Mouse (Mus musculus) limb, embryonic 10.5 days (tissue): ENCODE results near the gene Tbc1d15. TPM values are rescaled to one million over a fixed set of nuclear protein-coding genes. Genes with fewer than 3 reads are reported as not detected.

Source experiments
- DNase-seq: peaks from one replicate; pipeline ENCODE4 v3.0.0-alpha.2; 2017; ENCODE audit warnings: low spot score
- H3K27ac ChIP-seq: fragments of 300-500 bp; sonication (generic); 2 replicates; pipeline ENCODE4 v1.5.1; 2016; ENCODE audit warnings: mild to moderate bottlenecking
- H3K27me3 ChIP-seq: fragments of 300-500 bp; sonication (generic); 2 replicates; pipeline ENCODE4 v1.6.1; 2016; ENCODE audit warnings: low read depth, mild to moderate bottlenecking; ENCODE audit not compliant: poor library complexity, severe bottlenecking
- H3K36me3 ChIP-seq: fragments of 300-500 bp; sonication (generic); 2 replicates; pipeline ENCODE4 v1.6.1; 2016; ENCODE audit warnings: mild to moderate bottlenecking, moderate library complexity
- H3K4me1 ChIP-seq: fragments of 300-500 bp; sonication (generic); 2 replicates; pipeline ENCODE4 v1.6.1; 2016
- H3K4me3 ChIP-seq: fragments of 300-500 bp; sonication (generic); 2 replicates; pipeline ENCODE4 v1.5.1; 2016; ENCODE audit warnings: mild to moderate bottlenecking, moderate library complexity
- H3K9me3 ChIP-seq: fragments of 300-500 bp; sonication (generic); replicated peaks from 2 replicates; pipeline ENCODE4 v1.6.1; 2016; ENCODE audit warnings: mild to moderate bottlenecking
- whole genome bisulfite sequencing: fragments of 180-500 bp; shearing (Covaris S2); methylation state at CpG from one replicate; pipeline ENCODE4 v1.1.7; 2016; 5-methylcytosine and 5-hydroxymethylcytosine counted together
- polyA plus RNA-seq: library from polyadenylated mRNA; unstranded; fragments of >200 nt; fragmentation: Nextera tagmentation; extraction: Ambion mirVana; gene quantifications from 2 replicates; pipeline ENCODE4 v1.2.1, GENCODE M21; 2016

The Tbc1d15 gene
- 51.7 and 57.6 TPM in 2 replicates for polyA plus RNA-seq

- Histone ChIP-seq H3K9me3 (no peaks in the 10 kb centered on the region), H3K27me3 (no peaks in the 10 kb centered on the region), H3K4me1 (peaks cover 34% of the 10 kb centered on the region), H3K27ac (peak within 1 kb of the TSS; percentile 91), H3K4me3 (peak within 1 kb of the TSS; percentile 97), H3K36me3 (no peaks in the 10 kb centered on the region)
- WGBS = under 1% methylated on average over 67 of the region's 67 CpGs
- DNase-seq = peak; percentile 99
Measured at GRCm38 (mm10) chr10:115251088-115251934, at the start of gene Tbc1d15. Gene Tbc1d15, minus strand, starts transcription at chr10:115251467.

GRCm38 (mm10) chr10:115298683-115299082 is 47.4 kb upstream of the Tbc1d15 start:
- Histone ChIP-seq H3K36me3 (peaks cover 68% of the 10 kb centered on the region), H3K27me3 (no peaks in the 10 kb centered on the region), H3K27ac (no peak overlapping the region), H3K4me3 (no peak overlapping the region), H3K9me3 (no peaks in the 10 kb centered on the region), H3K4me1 (no peaks in the 10 kb centered on the region)
- DNase-seq = no peak
- WGBS = 92% methylated on average over 4 of the region's 4 CpGs

DNA sequence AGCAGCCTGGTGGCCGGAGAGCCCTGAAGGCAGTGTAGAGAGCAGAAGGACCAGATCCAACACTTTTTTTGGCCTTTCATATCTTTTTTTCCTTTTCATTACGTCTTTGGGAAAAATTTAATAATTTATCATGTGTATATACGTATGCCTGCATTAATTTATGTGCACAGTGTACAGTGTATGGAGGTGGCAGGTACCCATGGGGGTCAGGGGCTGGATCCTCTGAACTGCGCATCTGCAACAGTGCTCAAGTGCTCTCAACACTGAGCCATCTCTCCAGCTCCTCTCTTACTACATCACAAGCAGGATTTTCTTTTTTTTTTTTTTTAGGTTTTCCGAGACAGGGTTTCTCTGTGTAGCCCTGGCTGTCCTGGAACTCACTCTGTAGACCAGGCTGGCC is 46.3 kb upstream of the Tbc1d15 start:
- peaks cover 72% of the 10 kb centered on the region for H3K36me3 ChIP-seq
- 87% methylated on average over 5 of the region's 5 CpGs for WGBS
- no peak overlapping the region for H3K27ac ChIP-seq
- H3K27me3 ChIP-seq = no peaks in the 10 kb centered on the region
- H3K9me3 ChIP-seq = no peaks in the 10 kb centered on the region
- DNase-seq = no peak
- H3K4me1 ChIP-seq = no peaks in the 10 kb centered on the region
- no peak overlapping the region for H3K4me3 ChIP-seq

DNA sequence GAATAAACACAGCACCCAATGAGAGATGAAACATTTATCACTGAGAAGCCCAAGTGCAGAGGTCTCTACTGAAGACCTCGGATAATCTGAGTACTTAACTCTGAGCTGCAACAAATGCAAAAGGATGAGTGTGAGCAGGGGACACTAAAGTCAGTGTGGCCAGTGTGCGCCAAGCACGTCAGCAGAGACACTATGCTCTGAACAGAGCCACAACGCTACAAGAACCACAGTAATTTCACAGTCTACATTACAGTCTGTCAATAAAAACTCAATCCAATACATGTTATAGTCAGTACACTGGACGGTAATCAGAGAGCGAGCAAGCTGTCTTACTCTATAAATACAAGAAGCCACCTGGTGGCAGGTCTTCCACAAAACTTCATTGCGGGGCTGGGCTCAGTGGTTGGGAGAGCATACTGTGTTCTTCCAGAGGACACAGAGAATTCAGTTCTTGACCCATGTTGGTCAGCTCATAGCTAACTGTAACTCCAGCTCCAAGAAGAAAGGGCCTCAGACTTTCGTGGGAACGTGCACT is 45.2 kb upstream of the Tbc1d15 start:
- 92% methylated on average over 9 of the region's 9 CpGs for WGBS
- no peak overlapping the region for H3K27ac ChIP-seq
- H3K4me3 ChIP-seq = no peak overlapping the region
- H3K36me3 ChIP-seq = peaks cover 79% of the 10 kb centered on the region
- H3K27me3 ChIP-seq = no peaks in the 10 kb centered on the region
- no peaks in the 10 kb centered on the region for H3K9me3 ChIP-seq
- DNase-seq = peak; percentile 26
- H3K4me1 ChIP-seq = no peaks in the 10 kb centered on the region

DNA sequence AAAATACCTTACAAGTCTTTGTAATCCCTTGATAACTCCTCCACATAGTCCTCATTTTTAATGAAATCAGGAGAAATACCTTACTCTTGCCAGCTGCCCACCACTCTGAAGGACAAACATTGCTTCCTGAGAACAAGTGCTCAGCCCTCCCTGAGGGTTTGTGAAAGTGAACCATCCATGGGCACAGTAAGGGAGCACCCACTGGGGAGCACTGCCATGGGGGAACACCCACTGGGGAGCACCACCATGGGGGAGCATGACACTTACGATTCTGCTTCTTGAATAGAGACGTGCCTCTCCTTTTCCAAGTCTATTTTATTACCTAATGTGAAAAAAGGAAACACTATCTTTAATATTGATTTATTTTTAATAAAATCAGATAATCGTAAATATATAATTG is 43.9 kb upstream of the Tbc1d15 start:
- H3K9me3 ChIP-seq = no peaks in the 10 kb centered on the region
- peak; percentile 25 for DNase-seq
- no peak overlapping the region for H3K4me3 ChIP-seq
- no peaks in the 10 kb centered on the region for H3K27me3 ChIP-seq
- 97% methylated on average over 3 of the region's 3 CpGs for WGBS
- no peak overlapping the region for H3K27ac ChIP-seq
- peaks cover 76% of the 10 kb centered on the region for H3K36me3 ChIP-seq
- no peaks in the 10 kb centered on the region for H3K4me1 ChIP-seq

DNA sequence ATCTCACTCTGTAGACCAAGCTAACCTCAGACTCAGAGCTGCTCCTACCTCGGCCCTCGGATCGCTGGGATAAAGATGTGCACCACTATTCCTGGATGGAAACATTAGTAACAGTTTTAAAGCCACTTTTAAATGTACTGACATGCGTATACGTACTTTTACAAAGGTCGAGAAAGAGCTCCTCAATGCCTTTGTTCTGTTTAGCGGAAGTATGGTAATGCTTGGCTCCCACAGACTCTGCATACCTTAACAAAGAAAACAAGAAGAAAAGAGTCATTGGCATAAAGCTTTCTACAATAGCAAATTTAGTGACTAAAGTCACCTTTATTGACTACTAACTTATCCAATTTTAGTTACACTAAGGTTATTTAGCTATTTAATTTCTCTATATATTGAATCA is 43.4 kb upstream of the Tbc1d15 start:
- H3K9me3 ChIP-seq = no peaks in the 10 kb centered on the region
- H3K4me1 ChIP-seq = no peaks in the 10 kb centered on the region
- H3K27ac ChIP-seq = no peak overlapping the region
- H3K4me3 ChIP-seq = no peak overlapping the region
- H3K36me3 ChIP-seq = peaks cover 76% of the 10 kb centered on the region
- 95% methylated on average over 7 of the region's 7 CpGs for WGBS
- H3K27me3 ChIP-seq = no peaks in the 10 kb centered on the region
- DNase-seq = no peak

DNA sequence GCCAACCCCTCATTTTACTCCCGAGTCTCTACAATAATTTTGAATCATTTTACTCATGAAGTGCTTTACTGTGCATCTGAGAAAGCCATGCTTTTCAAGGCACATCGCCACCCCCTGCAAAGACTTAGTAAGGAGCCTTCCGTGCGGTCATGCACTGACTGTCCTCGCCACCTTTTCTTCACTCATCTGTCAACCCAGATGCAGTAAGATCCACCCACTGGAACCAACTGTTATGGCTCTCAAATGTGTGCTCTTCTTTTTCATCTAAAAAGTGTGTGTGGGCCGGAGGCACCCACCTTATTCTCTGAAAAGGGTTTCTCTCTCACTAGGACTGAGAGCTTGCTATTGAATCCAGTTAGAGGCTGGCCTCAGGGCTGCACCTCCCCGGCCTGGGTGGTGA is 42.7 kb upstream of the Tbc1d15 start:
- peak; percentile 6 for DNase-seq
- no peak overlapping the region for H3K27ac ChIP-seq
- no peak overlapping the region for H3K4me3 ChIP-seq
- no peaks in the 10 kb centered on the region for H3K27me3 ChIP-seq
- no peaks in the 10 kb centered on the region for H3K4me1 ChIP-seq
- H3K9me3 ChIP-seq = no peaks in the 10 kb centered on the region
- peaks cover 76% of the 10 kb centered on the region for H3K36me3 ChIP-seq
- whole genome bisulfite sequencing = 96% methylated on average over 7 of the region's 7 CpGs

DNA sequence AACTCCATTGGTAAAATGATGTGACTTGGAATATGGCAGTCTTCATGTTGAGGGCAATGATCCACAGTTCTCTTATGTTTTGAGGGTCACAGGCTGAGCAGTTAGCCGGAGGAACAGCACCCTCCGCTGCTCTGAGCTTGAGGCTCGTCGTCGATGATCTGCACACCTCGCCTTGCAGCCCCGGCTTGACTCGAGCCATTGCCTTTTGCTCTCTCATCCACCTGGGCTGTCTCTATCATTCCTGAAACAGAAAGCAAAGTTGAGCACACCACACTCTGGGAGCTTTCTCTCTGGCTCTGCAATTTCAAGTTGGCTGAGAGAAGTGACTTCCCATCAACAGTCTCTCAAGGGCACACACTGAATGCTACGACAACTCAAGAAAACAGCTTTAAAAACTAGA is 39.4 kb upstream of the Tbc1d15 start:
- Histone ChIP-seq H3K36me3 (peaks cover 82% of the 10 kb centered on the region), H3K4me1 (no peaks in the 10 kb centered on the region), H3K9me3 (no peaks in the 10 kb centered on the region), H3K4me3 (no peak overlapping the region), H3K27me3 (no peaks in the 10 kb centered on the region), H3K27ac (no peak overlapping the region)
- WGBS = 93% methylated on average over 9 of the region's 9 CpGs
- no peak for DNase-seq

DNA sequence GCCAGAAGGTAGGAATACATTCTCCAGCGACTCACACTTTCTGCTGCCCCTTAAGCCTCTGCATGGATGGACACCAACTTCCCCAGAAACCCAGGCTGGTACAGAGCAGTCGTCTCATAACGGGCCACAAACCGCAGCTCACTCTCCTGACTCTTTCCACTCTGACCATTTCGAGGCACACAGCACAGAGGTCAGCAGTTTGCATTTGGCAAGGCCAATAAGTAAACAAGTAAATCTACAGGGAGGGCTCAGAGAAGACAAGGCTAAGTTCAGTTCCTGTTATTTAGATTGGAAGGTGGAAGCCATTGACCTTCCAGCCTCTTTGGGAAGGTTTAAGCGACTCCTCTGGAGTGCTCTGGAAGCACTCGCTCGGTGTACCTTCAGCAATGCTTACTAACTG is 37.6 kb upstream of the Tbc1d15 start:
- no peaks in the 10 kb centered on the region for H3K9me3 ChIP-seq
- no peak for DNase-seq
- peaks cover 68% of the 10 kb centered on the region for H3K36me3 ChIP-seq

DNA sequence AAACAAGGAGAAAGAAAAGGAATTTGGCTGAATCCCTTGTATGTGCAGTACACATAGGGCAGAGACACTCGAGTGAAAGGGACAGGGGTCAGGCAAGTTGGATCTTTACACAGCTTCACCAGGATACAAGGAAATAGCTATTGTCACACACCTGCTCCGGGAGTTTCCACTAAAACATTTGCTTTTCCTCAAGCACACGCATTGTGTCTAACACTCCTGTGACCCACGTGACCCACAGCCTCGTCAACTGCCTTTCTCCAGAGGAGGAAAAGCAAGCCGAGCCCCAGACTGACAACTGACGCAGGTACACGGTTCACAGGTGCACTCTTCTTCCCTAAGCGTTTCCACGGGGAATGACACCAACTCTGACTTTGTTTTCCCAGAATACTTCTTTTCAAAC is 32.9 kb upstream of the Tbc1d15 start:
- Histone ChIP-seq H3K27ac (no peak overlapping the region), H3K27me3 (no peaks in the 10 kb centered on the region), H3K36me3 (peaks cover 25% of the 10 kb centered on the region), H3K4me3 (no peak overlapping the region), H3K9me3 (no peaks in the 10 kb centered on the region), H3K4me1 (no peaks in the 10 kb centered on the region)
- 78% methylated on average over 10 of the region's 10 CpGs for WGBS
- DNase-seq = no peak

More for the DNA sequence above, 37.6 kb upstream of the Tbc1d15 start:
- whole genome bisulfite sequencing = 93% methylated on average over 8 of the region's 8 CpGs
- Histone ChIP-seq H3K4me3 (no peak overlapping the region), H3K4me1 (no peaks in the 10 kb centered on the region), H3K27ac (no peak overlapping the region), H3K27me3 (no peaks in the 10 kb centered on the region)

DNA sequence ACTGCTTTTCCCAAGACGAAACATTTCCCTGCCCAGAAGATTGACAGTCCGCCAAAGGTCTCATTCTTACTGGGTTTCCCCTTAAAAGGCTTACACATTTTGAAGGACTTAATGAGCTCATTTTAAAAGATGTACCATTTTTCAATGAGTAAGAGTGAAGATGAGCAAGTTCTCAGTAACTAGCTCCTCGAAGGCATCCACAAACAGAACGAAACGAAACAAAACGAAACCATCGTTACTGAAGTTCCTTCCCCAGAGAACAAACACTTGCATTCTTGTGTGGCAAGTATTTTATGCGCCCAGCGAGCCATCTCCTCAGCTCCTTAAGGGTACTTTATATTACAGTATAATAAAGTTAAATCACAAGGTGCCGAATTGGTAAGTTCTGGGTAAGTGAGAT is 30.1 kb upstream of the Tbc1d15 start:
- Histone ChIP-seq H3K4me3 (no peak overlapping the region), H3K27me3 (no peaks in the 10 kb centered on the region), H3K9me3 (no peaks in the 10 kb centered on the region), H3K4me1 (no peaks in the 10 kb centered on the region), H3K27ac (no peak overlapping the region), H3K36me3 (peaks cover 5% of the 10 kb centered on the region)
- DNase-seq = no peak
- WGBS = 94% methylated on average over 10 of the region's 10 CpGs

DNA sequence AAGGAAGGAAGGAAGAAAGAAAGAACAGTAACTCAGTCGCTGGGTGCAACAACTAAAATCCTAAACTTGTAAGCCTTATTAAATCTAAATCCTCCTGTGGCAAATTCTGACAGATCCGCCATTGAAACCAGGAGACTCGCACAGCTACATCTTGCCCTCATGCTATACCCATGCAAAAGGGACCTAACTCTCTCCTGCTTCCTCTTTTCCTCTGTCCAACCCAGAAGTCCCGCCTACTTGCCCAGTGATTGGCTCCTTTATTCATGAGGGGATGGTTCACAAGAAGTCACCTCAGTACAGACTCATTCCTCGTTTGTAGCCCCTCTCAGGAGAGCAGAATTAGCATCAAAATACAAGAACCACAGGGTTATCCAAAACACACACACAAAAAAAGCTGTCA is 20.4 kb upstream of the Tbc1d15 start:
- WGBS = 56% methylated on average over 5 of the region's 5 CpGs

GRCm38 (mm10) chr10:115270612-115271390 is 19.5 kb upstream of the Tbc1d15 start:
- Histone ChIP-seq H3K36me3 (no peaks in the 10 kb centered on the region), H3K4me1 (no peaks in the 10 kb centered on the region), H3K27me3 (no peaks in the 10 kb centered on the region), H3K27ac (no peak overlapping the region), H3K9me3 (no peaks in the 10 kb centered on the region), H3K4me3 (no peak overlapping the region)
- DNase-seq = no peak
- 92% methylated on average over 12 of the region's 12 CpGs for WGBS

More for the DNA sequence above, 20.4 kb upstream of the Tbc1d15 start:
- Histone ChIP-seq H3K27ac (no peak overlapping the region), H3K9me3 (no peaks in the 10 kb centered on the region), H3K27me3 (no peaks in the 10 kb centered on the region), H3K4me1 (no peaks in the 10 kb centered on the region), H3K4me3 (no peak overlapping the region), H3K36me3 (no peaks in the 10 kb centered on the region)
- no peak for DNase-seq
